Mouse (Mus musculus) right cerebral cortex, adult 18-20 months (tissue): ENCODE measurements around the gene Ifitm1.

Experiments used
- DNase-seq: peaks from one replicate; pipeline ENCODE4 v3.0.0; 2022; ENCODE audit warnings: mixed read lengths

Ifitm1 gene

DNA sequence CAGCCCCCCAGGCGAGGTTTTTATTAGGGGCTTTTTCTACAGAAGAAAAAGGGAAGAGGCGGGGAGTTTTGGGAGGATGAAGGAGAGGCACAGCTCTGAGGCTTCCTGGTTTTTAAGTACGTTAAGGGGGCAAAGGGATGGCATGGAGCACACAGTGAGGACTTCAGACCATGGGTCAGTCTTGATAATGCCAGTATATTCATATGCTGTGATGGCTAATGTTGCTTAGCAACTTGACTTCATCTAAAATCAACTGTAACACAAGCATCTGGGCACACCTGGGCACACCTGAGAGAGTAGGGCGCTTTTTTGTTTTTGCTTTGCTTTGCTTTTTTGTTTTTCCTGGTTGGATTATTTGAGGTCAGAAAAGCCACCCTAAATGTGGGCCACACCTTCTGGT, at the start of gene Ifitm1:
Gene Ifitm1 (plus strand): TSS at position 301 of the 400 bp plus-strand sequence.
- DNase-seq = no peak

DNA sequence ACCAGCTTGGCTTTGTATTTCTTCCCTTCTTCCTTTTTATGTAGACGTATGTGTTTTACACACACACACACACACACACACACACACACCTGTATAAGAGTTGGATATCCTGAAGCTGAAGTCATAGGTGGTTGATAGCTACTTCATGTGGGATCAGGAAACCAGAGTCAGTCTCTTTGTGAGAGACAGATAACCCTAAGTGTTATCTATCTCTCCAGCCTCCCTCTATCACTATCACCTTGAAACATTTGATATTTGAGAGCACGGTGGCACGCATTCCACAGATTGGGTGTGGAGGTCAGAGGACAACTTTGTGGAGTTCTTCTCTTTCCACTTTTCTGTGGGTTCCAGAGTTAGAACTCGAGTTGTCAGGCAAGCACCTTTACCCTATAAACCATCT, 47.1 kb upstream of the Ifitm1 start:
- no peak for DNase-seq

DNA sequence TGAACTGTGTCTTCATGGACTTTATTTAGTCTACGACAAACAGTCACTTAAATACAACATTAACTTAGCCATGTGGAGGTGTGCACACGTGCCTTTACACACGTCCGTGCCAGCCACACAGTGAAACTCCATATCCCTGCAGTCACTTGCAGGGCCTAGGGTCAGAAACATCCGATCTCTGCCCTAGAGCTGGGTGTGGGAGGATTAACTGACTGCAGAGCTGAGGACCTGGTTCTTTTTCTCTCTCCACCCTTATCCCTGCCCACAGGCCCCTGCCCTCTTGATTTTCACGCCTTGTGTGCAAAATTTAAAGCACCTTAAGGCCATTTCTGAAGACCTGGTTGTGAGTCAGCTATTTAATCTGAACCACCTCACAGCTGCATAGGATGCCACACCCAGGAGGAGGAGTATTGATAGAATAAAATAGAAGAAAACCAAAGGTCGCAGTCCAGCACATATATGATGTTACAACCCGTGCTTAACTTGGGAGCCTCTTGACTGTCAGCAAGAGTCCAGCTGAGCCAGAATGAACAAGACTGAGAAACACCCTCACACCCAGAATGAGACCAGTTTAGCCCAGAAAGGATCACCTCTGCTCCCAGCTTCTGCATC, 46.5 kb upstream of the Ifitm1 start, which contains the start of gene Nlrp6:
Gene Nlrp6 (plus strand): TSS at position 485 of the 612 bp plus-strand sequence.
- no peak for DNase-seq

DNA sequence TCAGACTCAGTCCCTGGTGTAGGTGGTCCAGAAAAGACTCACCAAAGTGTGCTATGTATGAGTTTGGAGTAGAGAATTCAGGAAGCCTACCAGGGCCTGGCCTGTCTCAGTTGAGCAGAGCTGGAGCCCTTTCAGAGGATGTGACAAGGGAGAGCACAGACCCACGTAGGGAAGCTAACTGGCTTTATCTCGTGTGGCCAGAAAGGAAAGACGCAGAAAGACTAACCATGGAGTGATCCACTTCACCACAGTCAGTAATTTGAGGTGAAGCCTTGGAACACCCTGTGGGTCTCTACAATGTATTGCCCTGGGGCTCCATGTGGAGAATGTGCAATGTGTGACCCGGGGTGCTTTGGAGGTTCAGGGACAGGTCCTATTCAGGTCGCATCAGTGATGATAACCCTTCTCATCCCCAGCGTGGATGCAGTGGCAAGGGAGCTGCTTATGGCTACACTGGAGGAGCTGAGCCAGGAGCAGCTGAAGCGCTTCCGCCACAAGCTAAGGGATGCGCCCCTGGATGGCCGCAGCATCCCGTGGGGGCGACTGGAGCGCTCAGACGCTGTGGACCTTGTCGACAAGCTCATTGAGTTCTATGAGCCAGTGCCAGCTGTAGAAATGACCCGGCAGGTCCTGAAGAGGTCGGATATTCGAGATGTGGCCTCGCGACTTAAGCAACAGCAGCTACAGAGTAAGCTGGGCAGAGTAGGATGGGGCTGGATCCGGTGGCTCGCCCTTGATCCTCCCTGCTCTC, 45.6 kb upstream of the Ifitm1 start:
- DNase-seq = no peak

DNA sequence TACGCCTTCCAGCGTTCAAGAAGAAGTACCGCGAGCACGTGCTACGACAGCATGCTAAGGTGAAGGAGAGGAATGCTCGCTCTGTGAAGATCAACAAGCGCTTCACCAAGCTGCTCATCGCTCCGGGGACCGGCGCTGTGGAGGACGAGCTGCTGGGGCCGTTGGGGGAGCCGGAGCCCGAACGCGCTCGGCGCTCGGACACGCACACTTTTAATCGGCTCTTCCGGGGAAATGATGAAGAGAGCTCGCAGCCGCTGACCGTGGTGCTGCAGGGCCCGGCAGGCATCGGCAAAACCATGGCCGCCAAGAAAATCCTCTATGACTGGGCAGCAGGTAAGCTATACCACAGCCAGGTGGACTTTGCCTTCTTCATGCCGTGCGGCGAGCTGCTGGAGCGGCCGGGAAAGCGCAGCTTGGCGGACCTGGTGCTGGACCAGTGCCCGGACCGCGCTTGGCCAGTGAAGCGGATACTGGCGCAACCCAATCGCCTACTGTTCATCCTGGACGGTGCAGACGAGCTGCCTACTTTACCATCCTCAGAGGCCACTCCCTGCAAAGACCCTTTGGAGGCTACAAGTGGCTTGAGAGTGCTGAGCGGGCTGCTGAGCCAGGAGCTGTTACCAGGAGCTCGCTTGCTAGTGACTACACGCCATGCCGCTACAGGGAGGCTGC, 44.5 kb upstream of the Ifitm1 start:
- DNase-seq = no peak

DNA sequence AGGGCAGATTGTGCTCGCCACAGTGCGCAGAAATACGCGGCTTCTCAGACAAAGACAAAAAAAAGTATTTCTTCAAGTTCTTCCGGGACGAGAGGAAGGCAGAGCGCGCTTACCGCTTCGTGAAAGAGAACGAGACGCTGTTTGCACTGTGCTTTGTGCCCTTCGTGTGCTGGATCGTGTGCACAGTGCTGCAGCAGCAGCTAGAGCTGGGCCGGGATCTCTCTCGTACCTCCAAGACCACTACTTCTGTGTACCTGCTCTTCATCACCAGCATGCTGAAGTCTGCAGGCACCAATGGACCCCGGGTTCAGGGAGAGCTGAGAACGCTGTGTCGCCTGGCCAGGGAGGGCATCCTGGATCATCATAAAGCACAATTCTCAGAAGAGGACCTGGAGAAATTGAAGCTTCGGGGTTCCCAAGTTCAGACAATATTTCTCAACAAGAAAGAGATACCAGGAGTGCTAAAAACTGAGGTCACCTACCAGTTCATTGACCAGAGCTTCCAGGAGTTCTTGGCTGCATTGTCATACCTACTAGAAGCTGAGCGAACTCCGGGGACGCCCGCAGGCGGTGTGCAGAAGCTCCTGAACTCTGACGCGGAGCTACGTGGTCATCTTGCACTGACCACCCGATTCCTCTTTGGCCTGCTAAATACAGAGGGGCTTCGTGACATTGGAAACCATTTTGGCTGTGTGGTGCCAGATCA, 43.8 kb upstream of the Ifitm1 start:
- DNase-seq = no peak

DNA sequence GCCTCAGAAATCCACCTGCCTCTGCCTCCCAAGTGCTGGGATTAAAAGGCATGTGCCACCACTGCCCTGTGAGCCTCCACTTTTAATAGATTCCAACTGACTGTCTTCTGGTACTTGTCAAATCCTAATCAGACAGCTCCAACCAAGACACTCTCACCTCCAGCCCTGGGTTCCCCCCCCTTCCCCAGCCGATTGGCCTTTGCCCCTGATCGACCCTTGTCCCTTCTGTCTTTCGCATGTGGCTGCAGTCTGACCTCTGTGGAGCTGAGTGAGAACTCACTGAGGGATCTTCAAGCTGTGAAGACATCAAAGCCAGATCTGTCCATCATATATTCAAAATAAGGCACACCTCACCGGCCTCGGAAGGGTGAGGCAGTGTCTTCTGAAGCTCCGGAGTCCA, 39.8 kb upstream of the Ifitm1 start:
- no peak for DNase-seq

DNA sequence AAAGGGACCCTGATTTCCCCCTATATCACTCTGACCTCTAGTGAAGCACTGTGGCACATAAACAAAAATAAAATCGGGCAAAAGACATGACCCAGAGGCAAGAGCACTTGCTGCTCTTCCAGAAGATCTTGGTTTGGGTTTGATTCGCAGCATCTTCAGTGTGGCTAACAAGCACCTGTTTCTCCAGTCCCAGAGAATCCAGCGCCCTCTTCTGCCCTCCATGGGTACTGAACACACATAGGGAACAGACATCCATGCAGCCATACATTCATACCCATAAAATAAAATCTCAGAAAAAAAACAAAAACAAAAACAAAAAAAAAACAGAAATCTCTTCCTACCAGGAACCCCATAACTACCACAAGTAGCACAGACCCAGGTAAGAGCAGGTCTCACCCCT, 28.6 kb upstream of the Ifitm1 start:
- no peak for DNase-seq

DNA sequence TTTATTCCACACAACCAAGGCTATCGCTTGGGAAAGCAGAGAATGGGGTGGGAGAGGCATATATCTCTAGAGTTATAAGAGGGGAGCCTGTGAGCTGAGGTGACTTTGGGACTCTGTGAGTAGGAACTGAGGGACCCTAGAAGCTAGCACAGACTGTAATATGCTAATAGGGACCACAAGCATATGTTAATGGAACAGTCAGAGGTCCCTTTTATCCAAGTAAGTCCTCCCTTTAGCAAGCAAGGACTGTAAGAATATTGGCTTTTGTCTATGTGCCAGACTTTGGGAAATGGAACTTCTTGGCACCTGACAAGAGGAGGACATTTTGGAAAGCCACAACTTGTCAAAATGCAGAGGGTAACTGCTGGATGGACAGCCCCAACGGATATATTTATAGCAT, 28.1 kb upstream of the Ifitm1 start:
- DNase-seq = no peak

DNA sequence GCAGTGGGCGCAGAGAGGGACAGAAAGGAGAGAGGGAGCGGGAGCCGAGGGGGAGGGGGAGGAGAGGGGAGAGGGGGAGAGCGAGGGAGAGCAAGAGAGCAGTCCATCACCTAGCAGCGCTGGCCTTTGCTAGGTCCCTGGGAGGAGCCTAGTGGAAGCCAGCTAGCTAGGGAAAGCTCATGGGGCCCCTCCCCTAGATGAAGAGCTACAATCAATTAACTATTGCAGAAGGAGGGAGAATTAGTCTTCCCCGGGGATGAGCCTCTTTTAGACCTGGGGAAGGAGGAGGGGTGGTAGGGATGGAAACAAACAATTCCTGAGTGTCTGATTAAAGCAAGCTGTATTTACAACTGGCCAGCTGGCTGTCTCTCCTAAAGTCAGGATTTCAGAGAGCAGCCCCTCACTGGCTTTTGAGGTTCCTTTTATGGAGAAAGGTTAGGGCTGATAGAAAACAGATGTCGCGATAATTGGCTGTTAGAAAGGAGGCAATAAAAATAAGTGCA, 27.3 kb upstream of the Ifitm1 start:
- no peak for DNase-seq

DNA sequence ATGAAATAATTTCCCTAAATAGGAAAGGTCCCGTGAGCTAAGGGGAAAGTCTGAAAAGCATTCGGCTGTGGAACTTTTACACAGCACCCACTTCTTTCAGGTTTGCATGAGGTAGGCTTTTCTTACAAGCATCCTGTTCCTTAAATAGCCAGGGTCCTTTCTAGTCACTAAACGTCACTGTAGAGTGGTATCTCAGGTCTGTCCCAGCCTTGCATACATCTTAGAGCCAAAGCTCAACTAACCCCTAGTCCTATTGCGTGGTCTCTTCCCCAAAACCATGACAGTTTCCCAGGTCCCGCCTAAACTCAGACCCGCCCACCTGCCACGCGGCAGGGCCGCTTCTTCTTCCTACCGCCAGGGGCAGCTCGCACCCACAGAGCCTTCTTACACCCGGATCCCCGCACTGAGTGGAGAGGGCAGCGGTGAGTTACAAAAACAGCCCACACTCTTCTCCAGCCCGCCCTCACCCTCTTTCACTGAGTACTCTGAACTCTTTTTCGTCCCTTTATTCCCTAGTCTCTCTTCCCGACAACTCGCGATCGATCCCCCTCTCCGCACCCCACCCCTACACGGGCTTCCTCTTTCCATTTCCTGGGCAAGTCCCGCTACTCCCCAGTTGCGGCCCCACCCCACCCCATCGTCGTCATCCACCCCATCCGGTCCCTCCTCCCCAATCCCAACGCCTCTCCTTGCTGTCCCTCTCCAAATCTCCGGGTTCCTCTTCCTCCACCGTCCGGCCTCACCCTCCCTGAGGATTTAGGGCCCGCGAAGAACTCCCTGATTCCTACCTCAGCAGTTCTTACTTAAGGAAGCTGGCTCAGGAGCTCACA, 25.6 kb upstream of the Ifitm1 start, which contains the start of gene Pgghg:
Gene Pgghg (plus strand): TSS at position 170 of the 830 bp plus-strand sequence.
- peak; percentile 56 for DNase-seq

DNA sequence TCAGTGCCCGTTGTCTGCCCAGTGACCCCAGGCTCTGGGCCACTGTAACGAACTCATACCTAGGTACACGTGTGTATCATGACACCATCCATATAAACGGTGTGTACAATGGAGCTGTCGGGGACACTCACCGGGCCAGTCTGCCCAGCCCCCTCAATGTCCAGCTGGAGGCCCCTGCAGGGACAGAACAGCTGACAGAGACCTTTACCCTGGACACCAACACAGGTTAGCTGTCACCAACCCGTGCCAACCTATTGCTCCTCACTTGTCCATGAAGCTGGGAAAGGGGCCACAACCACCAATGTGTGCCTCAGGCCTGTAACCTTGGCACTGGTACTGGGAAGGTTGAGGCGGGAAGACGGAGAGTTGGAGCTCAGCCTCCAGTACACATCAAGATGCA, 24.7 kb upstream of the Ifitm1 start:
- no peak for DNase-seq

DNA sequence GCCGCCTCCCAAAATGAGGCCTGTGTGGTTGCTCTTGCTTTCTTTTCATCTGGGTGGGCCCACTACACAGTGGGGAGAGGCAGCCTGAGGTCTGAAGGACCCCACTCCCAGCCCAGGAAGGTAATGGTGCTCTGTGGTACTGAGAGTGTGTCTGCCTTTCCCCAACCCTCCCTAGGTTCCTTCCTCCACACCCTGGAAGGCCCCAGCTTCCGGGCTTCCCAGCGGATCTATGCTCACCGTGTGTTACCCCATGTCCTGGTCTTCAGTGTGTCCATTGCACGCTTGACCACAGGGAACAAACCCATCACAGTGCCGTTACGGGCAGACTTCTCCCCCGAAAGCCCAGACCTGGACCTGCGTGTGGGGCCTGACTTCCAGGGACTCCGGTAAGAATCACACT, 24.2 kb upstream of the Ifitm1 start:
- DNase-seq = no peak

DNA sequence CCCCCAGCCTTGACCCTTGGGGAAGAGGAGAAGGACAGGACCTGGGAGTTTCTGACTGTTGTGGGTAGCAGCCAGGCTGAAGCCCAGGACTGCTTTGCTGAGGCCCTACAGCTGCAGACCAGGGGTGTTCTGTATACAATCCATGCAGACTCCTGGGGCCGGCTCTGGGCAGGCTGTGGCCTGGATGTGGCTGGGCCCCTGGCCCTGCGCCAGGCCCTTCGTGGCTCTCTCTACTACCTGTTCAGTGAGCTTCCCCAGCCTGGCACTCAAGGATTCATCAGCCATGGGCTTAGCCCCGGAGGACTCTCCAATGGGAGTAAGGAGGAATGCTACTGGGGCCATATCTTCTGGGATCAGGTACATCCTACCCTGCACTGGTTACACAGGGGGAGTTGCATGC, 23.7 kb upstream of the Ifitm1 start:
- DNase-seq = no peak

DNA sequence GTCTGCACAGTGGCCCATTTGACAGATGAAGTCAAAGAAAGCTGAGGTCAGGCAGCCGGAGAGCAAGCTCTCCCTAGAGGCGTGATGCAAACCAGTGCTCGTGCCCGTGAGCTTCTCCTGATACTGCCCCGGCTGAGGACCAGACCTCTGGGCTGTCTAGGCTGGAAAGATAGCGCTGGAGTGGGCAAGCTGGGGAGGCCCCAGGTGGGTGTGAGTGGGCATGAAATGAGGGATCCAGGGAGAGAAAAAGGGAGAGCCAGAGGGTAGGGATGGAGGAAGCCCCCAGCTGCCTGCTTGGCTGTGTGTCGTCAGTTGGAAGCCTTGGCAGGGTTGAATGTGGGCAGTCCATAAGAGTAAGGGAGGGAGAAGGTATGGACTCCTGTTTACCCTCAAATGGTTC, 22.8 kb upstream of the Ifitm1 start:
- no peak for DNase-seq

DNA sequence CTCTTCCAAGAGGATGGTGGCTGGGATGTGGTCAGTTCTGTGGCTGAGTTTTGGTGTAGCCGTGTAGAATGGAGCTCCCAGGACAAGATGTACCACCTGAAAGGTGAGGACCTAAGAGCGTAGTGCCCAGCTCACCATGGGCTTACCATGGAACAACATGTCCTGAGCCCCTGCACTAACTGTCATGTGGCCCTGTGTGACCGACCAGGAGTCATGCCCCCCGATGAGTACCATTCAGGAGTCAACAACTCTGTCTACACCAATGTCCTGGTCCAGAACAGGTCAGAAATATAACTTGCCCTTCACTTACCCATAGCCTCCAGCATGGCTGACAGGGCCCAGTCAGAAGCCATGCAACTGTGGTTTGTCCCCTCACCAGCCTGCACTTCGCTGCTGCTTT, 21.8 kb upstream of the Ifitm1 start:
- no peak for DNase-seq

DNA sequence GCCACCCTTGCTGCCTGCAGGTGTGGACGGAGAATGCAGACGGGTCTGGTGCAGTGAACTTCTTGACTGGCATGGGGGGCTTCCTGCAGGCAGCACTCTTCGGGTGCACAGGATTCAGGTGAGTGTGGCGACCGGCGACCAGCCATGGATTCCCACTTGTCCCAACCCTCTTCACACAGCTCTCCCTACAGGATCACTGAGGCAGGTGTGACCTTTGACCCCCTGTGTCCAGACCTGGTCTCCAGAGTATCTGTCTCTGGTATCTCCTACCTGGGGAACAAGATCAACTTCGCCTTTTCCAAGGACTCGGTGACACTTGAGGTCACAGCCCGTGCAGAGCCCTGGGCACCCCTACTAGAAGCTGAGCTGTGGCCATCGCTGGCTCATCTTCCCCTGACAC, 20.7 kb upstream of the Ifitm1 start:
- DNase-seq = no peak

DNA sequence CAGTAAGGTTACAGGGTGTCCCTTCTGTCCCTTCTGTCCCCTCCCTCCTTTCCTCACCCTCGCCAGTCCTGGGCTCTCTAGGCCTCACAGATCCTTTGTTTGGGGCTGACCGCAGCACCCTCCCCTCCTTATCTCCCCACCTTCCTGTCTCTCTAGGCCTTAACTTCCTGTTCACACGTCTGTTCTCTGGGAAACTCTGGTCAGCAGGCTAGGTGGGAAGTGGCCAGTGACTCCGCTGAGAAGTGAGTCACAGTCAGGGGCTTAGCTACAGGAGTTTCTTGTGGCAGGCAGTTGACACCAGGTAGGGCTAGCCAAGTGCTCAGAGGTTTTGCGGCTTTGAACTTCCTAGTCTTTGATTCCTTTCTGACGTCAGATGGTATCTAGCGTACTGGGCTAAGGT, 20.0 kb upstream of the Ifitm1 start:
- no peak for DNase-seq

DNA sequence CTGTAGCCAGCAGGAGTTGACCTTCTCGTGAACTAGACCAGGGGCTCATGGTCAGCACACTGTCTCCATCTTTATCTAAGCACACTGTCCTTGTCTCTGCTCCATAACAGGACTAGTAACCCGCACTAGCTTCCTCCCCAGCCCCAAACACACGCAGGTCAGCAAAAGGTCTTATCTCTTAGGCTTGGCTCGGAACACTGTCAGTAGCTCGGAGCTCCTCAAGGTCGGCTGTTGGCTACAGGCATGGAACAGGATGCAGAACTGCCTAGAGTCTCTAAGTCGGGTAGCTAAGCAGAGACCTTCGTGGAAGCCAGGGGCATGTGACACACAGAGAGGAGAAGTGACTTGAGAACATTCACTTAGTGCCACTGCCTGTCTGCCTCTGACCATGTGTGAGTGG, 18.9 kb upstream of the Ifitm1 start:
- no peak for DNase-seq

DNA sequence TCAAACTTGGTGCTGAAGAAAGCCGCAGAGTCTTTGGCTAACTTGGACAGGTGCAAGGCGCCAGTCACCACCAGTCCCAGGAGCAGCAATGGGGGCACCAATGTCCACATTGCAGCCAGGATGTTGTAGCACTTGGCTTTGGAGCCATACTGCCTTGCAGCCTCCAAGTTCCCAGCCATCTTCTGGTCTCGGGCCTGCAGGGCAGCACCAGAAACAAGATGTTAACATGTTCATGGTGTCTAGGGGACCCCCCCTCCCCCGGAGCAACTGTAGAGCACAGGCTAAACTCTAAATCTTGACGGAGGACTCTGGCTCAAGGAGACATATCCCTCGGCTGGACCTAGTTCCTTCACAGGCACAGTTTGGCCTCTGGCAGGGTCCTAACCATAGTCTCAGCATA, 17.8 kb upstream of the Ifitm1 start:
- DNase-seq = no peak

DNA sequence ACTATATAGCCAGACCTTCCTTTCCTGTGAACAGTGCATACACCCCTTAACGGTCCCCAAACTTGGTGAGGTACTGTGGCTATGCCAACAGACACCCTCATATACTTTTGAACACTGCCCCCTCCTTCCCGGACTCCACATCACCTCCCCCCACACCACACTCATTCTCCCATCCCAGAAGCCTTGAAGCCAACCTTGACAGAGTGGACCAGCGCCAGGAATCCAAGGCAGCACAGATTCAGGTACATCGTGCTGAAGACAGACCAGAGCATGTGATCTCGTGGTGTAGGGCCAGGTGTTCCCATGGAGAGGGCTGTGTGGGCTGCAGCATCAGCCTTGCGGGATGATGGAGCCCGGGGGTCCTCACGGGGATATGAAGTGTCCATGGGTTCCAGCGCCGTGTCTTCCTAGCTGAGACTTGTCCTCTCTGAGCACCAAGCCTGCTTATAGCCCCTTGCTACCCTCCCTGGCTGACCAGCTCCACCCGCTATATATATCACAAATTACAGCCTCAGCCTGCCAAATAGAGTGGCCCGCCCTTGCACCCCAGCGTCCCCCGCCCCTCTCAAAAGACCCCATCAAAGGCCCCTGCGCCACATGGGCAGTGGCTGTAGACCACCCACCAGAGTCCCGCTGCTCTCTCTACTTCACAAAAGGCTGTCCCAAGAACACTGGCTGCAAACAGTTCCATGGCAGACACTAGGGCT, 17.0 kb upstream of the Ifitm1 start, which contains the start of gene Ifitm5:
Gene Ifitm5 (minus strand): TSS at position 468 of the 707 bp plus-strand sequence.
- no peak for DNase-seq

DNA sequence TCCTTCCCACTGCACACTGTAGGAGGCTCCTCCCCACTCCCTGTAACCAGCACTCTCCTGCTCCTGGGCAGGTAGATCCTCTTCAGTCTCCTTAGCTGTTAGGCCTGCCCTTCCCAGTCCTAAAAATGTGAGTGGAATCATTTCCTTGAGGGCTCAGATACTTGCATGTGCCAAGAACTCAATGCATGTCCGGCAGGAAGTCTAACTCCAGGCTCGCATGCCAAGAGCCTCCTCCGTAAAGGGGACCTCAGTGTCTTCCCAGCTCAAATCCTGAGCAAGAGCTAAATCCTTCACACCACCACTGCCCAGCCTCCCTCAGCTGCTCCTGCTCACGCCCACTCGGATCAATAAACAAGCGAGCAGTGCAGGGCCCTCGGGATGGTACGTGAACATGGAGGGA, 16.0 kb upstream of the Ifitm1 start:
- no peak for DNase-seq
